Mouse (Mus musculus) limb, embryonic 14.5 days (tissue): ENCODE results near the gene Pard6b. TPM values are rescaled to one million over a fixed set of nuclear protein-coding genes. Genes with fewer than 3 reads are reported as not detected.
"Not testable (repeated sequence)": the region's sequence is repeated elsewhere in the genome, so short reads cannot be mapped to it uniquely, and the experiment has no call there.

ENCODE experiments used
- ATAC-seq: fragments of 200-750 bp; cut with Nextera tagmentation; 2 replicates; pipeline ENCODE4 v1.8.0; 2017; ENCODE audit warnings: low read depth, moderate number of reproducible peaks, moderate TSS enrichment; ENCODE audit not compliant: low FRiP score
- DNase-seq: peaks from one replicate; pipeline ENCODE4 v3.0.0-alpha.2; 2015; ENCODE audit warnings: low spot score
- H3K27ac ChIP-seq: fragments of 300-500 bp; sonication (generic); replicated peaks from 2 replicates; pipeline ENCODE4 v1.5.1; 2014; ENCODE audit warnings: low read depth, mild to moderate bottlenecking, low read length, moderate library complexity, mixed read lengths
- H3K27me3 ChIP-seq: fragments of 300-500 bp; sonication (generic); 2 replicates; pipeline ENCODE4 v1.6.1; 2014; ENCODE audit warnings: low read length, mixed read lengths; ENCODE audit not compliant: control insufficient read depth, insufficient read depth
- H3K36me3 ChIP-seq: fragments of 300-500 bp; sonication (generic); 2 replicates; pipeline ENCODE4 v1.6.1; 2014; ENCODE audit warnings: mild to moderate bottlenecking, low read length, moderate library complexity, mixed read lengths; ENCODE audit not compliant: control insufficient read depth, insufficient read depth
- H3K4me1 ChIP-seq: fragments of 300-500 bp; sonication (generic); 2 replicates; pipeline ENCODE4 v1.6.1; 2014; ENCODE audit warnings: antibody characterized with exemption, low read length, mixed read lengths; ENCODE audit not compliant: control insufficient read depth, insufficient read depth
- H3K4me2 ChIP-seq: fragments of 300-500 bp; sonication (generic); replicated peaks from 2 replicates; pipeline ENCODE4 v1.6.1; 2014; ENCODE audit warnings: low read depth, mild to moderate bottlenecking, low read length, moderate library complexity; ENCODE audit not compliant: severe bottlenecking
- H3K4me3 ChIP-seq: fragments of 300-500 bp; sonication (generic); replicated peaks from 2 replicates; pipeline ENCODE4 v1.5.1; 2014; ENCODE audit warnings: low read length
- H3K9ac ChIP-seq: fragments of 300-500 bp; sonication (generic); 2 replicates; pipeline ENCODE4 v1.6.1; 2014; ENCODE audit warnings: mild to moderate bottlenecking, low read depth, low read length, moderate library complexity; ENCODE audit not compliant: severe bottlenecking
- H3K9me3 ChIP-seq: fragments of 300-500 bp; sonication (generic); 2 replicates; pipeline ENCODE4 v1.6.1; 2016; ENCODE audit warnings: low read length; ENCODE audit not compliant: control insufficient read depth
- POLR2A ChIP-seq: fragments of 200-500 bp; IDR thresholded peaks from 2 replicates; pipeline ENCODE4 v1.8.0; 2012; ENCODE audit warnings: inconsistent platforms, mild to moderate bottlenecking, moderate library complexity, borderline replicate concordance; ENCODE audit not compliant: insufficient read depth, insufficient read length; ENCODE audit errors: extremely low read depth
- whole genome bisulfite sequencing: fragments of 180-500 bp; shearing (Covaris S2); extraction: QIAGEN DNeasy Blood & Tissue Kit; methylation state at CpG from one replicate; pipeline ENCODE4 v1.1.7; 2014; 5-methylcytosine and 5-hydroxymethylcytosine counted together
- polyA plus RNA-seq, 2 experiments: library from polyadenylated mRNA; depleted of rRNA in 1 of 2; stranded (reverse) in 1 of 2; unstranded in 1 of 2; fragments of >200 nt; fragmentation: Nextera tagmentation in 1 of 2; extraction: Ambion mirVana in 1 of 2; gene quantifications; 2 replicates each; pipeline versions ENCODE4 v1.2.1 to v1.2.3; 2012 to 2014

Pard6b gene
- polyA plus RNA-seq, 2 experiments, result 3.7 to 4.0 TPM

GRCm38 (mm10) chr2:168055910-168056665 lies 24.7 kb upstream of the Pard6b start:
- Histone ChIP-seq H3K27ac (peak overlapping the region; percentile 35; the same call in 1 of the 2 replicates), H3K4me2 (0 out of 2 replicates have a peak overlapping the region, but pooled peaks have one; percentile 17), H3K9me3 (no peaks in the 10 kb centered on the region), H3K27me3 (no peaks in the 10 kb centered on the region), H3K9ac (no peak overlapping the region), H3K36me3 (no peaks in the 10 kb centered on the region), H3K4me3 (no peak overlapping the region), H3K4me1 (peaks cover 16% of the 10 kb centered on the region)
- ATAC-seq (peak; percentile 60; the same call in 1 of the 2 replicates), DNase-seq (peak; percentile 53)
- WGBS, result 12% methylated on average over 13 of the region's 14 CpGs
- no peak for TF ChIP-seq POLR2A

DNA sequence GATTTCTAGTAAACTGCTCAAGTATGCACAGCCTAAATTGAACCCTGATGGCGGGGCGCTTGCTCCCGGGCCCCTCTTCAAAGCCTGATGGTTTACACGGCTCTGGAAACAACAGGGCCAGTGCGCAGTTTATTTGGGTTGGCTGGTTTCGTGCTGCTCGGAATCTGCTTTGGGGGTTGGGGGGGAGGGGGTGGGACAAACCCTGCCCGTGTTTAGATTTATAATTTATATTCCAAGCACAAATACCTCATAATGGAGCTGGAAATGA lies 24.2 kb upstream of the Pard6b start:
- no peak for TF ChIP-seq POLR2A
- DNase-seq (peak; percentile 52), ATAC-seq (peak; percentile 61; the same call in 1 of the 2 replicates)
- Histone ChIP-seq H3K27me3 (no peaks in the 10 kb centered on the region), H3K27ac (peak overlapping the region; percentile 53), H3K36me3 (no peaks in the 10 kb centered on the region), H3K4me1 (peaks cover 16% of the 10 kb centered on the region), H3K4me3 (no peak overlapping the region), H3K4me2 (0 out of 2 replicates have a peak overlapping the region, but pooled peaks have one; percentile 17), H3K9ac (no peak overlapping the region), H3K9me3 (no peaks in the 10 kb centered on the region)
- WGBS, result 17% methylated on average over 8 of the region's 8 CpGs

DNA sequence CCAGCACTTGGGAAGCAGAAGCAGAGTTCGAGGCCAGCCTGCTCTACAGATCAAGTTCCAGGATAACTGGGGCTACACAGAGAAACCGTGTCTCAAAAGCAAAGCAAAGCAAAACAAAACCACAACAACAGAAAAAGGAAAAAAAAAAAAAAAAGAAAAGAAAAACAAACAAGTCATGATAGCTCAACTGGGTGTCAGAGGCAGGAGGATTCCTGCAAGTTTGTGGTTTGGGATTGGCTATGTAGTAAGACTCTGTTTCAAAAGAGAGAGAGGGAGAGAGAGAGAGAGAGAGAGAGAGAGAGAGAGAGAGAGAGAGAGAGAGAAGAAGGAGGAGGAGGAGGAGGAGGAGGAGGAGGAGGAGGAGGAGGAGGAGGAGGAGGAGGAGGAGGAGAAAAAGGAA lies 22.9 kb upstream of the Pard6b start:
- H3K4me1 ChIP-seq, result peaks cover 16% of the 10 kb centered on the region
- not testable (repeated sequence) for H3K27me3 ChIP-seq, H3K27ac ChIP-seq, H3K9me3 ChIP-seq, H3K4me2 ChIP-seq, H3K9ac ChIP-seq, ATAC-seq, H3K36me3 ChIP-seq, DNase-seq, H3K4me3 ChIP-seq
- 68% methylated on average over 2 of the region's 2 CpGs for WGBS

DNA sequence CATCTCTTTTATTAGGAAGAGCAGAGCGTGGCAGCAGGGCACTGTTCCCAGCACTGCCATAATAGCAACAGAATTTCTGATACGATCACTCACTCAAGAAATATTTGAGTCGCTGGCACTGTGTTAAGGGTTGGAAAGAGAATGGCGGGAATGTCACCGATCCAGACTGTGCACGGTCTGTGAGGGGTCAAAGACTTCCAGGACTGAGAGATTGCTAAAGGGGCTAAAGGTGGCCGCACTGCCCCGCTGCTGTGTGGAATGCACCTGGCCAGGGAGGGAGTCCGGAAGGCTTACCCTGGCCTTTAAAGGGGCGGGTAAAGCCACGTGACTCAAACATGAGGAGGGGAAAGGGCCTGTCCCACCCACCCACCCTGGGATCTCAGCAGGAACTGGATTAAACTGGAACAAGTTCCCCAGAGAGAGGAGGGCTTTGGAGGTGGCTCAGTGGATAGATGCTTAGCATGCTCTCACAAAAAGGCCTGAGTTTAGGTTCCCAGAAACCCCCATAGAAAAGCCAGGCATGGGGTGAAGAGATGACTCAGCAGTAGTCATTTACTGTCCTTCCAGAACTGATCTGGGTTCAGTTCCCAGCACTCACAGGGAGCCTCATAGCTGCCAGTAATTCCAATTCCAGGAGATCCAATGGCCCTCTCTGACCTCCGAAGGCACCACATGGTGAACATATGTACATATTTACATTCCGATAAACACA lies 22.2 kb upstream of the Pard6b start:
- DNase-seq (no peak), ATAC-seq (no peak)
- no peak for TF ChIP-seq POLR2A
- Histone ChIP-seq H3K9ac (no peak overlapping the region), H3K36me3 (no peaks in the 10 kb centered on the region), H3K27ac (no peak overlapping the region), H3K4me3 (no peak overlapping the region), H3K27me3 (no peaks in the 10 kb centered on the region), H3K4me1 (peaks cover 16% of the 10 kb centered on the region), H3K4me2 (no peak overlapping the region), H3K9me3 (no peaks in the 10 kb centered on the region)
- 28% methylated on average over 13 of the region's 13 CpGs for WGBS

DNA sequence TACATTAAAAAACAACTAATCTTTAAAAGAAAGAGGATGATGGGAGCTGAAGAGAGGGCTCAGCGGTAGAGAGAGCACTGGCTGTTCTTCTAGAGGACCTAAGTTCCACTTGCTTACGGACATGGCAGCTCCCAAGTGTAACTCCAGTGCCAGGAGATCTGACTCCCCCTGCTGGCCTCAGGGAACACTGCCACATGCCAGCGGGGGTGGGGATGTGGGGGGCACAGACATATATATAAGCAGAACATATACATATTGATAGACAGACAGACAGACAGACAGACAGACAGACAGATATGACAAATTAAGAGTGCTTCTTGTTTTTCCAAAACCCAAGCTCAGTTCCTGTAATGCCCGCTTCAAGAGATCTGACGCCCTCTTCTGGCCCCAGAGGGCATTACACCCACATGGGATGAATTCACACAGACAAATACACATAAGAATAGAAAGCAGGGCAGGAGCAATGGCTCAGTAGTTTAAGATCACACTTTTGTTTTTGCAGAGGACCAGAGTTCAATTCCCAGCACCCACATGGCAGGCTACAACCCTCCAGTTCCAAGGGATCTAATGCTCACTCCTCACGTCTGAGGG lies 21.5 kb upstream of the Pard6b start:
- TF ChIP-seq POLR2A, result no peak
- no peaks in the 10 kb centered on the region for H3K36me3 ChIP-seq
- H3K9me3 ChIP-seq, result no peaks in the 10 kb centered on the region
- no peaks in the 10 kb centered on the region for H3K27me3 ChIP-seq
- DNase-seq (no peak), ATAC-seq (no peak)
- H3K4me1 ChIP-seq, result peaks cover 16% of the 10 kb centered on the region
- no peak overlapping the region for H3K4me3 ChIP-seq
- H3K27ac ChIP-seq, result no peak overlapping the region
- H3K4me2 ChIP-seq, result no peak overlapping the region
- 81% methylated on average over 6 of the region's 6 CpGs for WGBS
- no peak overlapping the region for H3K9ac ChIP-seq
